Mouse (Mus musculus): ENCODE data around the gene Naa16. TPM values are rescaled to one million over a fixed set of nuclear protein-coding genes. Genes with fewer than 3 reads are reported as not detected.

Gene Naa16
- polyA plus RNA-seq, 1 experiment from 2014 or later, result 30.2 TPM

DNA sequence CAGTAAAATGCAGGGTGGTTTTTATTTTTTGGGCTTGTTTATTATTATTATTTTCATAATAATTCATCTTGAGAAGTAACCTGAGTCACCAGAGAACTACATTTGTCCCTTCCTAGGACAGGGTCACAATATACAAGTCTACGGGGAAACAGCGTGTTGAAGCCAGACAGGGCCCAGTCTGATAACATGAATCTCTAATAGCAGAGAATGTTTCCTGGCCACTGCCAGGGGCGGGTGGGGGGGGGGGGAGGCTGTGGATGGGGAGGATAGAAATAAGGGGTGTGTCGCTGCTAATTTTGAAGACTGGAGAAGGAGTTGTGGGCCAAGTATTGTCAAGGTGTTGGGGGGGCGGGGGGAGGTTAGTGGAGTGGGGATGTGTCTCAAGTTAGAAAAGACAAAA lies 82.7 kb downstream of the Naa16 start:
- H3K27ac ChIP-seq (replicated peaks; ENCODE audit: low read depth, low read length), result no peak overlapping the region
- WGBS, result 58% methylated on average over 5 of the region's 5 CpGs
- H3K4me3 ChIP-seq (ENCODE audit: low read depth, low read length), result no peak overlapping the region
- no peak overlapping the region for H3K4me2 ChIP-seq (ENCODE audit: low read depth, low read length)
- H3K36me3 ChIP-seq (ENCODE audit: control insufficient read depth, insufficient read depth, low read length), result no peaks in the 10 kb centered on the region
- ATAC-seq (ENCODE audit: low read depth) (no peak), DNase-seq (ENCODE audit: low spot score) (no peak)
- H3K27me3 ChIP-seq (replicated peaks; ENCODE audit: control insufficient read depth, insufficient read depth, low read length), result no peaks in the 10 kb centered on the region
- H3K4me1 ChIP-seq (ENCODE audit: control insufficient read depth, insufficient read depth, low read length), result peaks cover 5% of the 10 kb centered on the region; the same call in 1 of the 2 replicates
- H3K9ac ChIP-seq (ENCODE audit: low read depth, low read length), result no peak overlapping the region
- no peaks in the 10 kb centered on the region for H3K9me3 ChIP-seq (ENCODE audit: control insufficient read depth, low read length)

- WGBS, result 91% methylated on average over 7 of the region's 7 CpGs
- peaks cover 3% of the 10 kb centered on the region; the same call in 1 of the 2 replicates for H3K27me3 ChIP-seq (replicated peaks; ENCODE audit: control insufficient read depth, insufficient read depth, low read length)
- H3K9ac ChIP-seq (ENCODE audit: low read depth, low read length), result no peak overlapping the region
- no peak overlapping the region for H3K4me3 ChIP-seq (ENCODE audit: low read depth, low read length)
- no peak overlapping the region for H3K27ac ChIP-seq (replicated peaks; ENCODE audit: low read depth, low read length)
- ATAC-seq (ENCODE audit: low read depth) (no peak), DNase-seq (ENCODE audit: low spot score) (no peak)
- H3K4me2 ChIP-seq (ENCODE audit: low read depth, low read length), result no peak overlapping the region
- peaks cover 5% of the 10 kb centered on the region; the same call in 1 of the 2 replicates for H3K4me1 ChIP-seq (ENCODE audit: control insufficient read depth, insufficient read depth, low read length)
- no peaks in the 10 kb centered on the region for H3K36me3 ChIP-seq (ENCODE audit: control insufficient read depth, insufficient read depth, low read length)
- H3K9me3 ChIP-seq (ENCODE audit: control insufficient read depth, low read length), result no peaks in the 10 kb centered on the region
These were observed 83.4 kb downstream of the Naa16 start for GRCm38 (mm10) chr14:79307138-79307537.

GRCm38 (mm10) chr14:79304873-79305464 lies 85.6 kb downstream of the Naa16 start:
- WGBS, result 80% methylated on average over 6 of the region's 6 CpGs
- Histone ChIP-seq H3K4me2 (ENCODE audit: low read depth, low read length) (no peak overlapping the region), H3K4me3 (ENCODE audit: low read depth, low read length) (no peak overlapping the region), H3K27ac (replicated peaks; ENCODE audit: low read depth, low read length) (no peak overlapping the region), H3K4me1 (ENCODE audit: control insufficient read depth, insufficient read depth, low read length) (0 out of 2 replicates have a peak, but pooled peaks cover 6% of the 10 kb centered on the region), H3K27me3 (replicated peaks; ENCODE audit: control insufficient read depth, insufficient read depth, low read length) (peaks cover 5% of the 10 kb centered on the region; the same call in 1 of the 2 replicates), H3K9me3 (ENCODE audit: control insufficient read depth, low read length) (no peaks in the 10 kb centered on the region), H3K36me3 (ENCODE audit: control insufficient read depth, insufficient read depth, low read length) (no peaks in the 10 kb centered on the region), H3K9ac (ENCODE audit: low read depth, low read length) (no peak overlapping the region)
- DNase-seq (ENCODE audit: low spot score) (no peak), ATAC-seq (ENCODE audit: low read depth) (no peak)

DNA sequence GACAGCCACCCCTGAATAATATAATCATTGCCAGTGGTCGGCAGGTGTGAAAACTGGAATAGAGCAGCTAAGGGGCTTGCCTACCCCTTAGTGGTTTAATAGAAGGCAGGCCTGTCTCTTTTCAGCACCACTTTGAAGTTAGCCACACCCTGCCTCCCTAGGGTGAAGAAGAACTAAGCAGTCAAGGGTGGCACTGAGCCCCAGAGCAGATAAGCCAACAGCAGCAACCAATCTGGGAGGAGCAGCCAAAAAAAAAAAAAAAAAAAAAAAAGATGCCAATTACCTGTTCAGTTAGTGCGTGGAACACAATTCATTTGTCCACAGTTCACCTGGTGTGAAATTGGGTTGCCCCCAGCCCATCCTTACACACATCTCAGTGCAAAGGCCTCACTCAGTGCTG lies 87.4 kb downstream of the Naa16 start:
- Histone ChIP-seq H3K4me2 (ENCODE audit: low read depth, low read length) (no peak overlapping the region), H3K9ac (ENCODE audit: low read depth, low read length) (no peak overlapping the region), H3K27me3 (replicated peaks; ENCODE audit: control insufficient read depth, insufficient read depth, low read length) (peaks cover 5% of the 10 kb centered on the region; the same call in 1 of the 2 replicates), H3K9me3 (ENCODE audit: control insufficient read depth, low read length) (no peaks in the 10 kb centered on the region), H3K36me3 (ENCODE audit: control insufficient read depth, insufficient read depth, low read length) (no peaks in the 10 kb centered on the region), H3K27ac (replicated peaks; ENCODE audit: low read depth, low read length) (no peak overlapping the region), H3K4me3 (ENCODE audit: low read depth, low read length) (no peak overlapping the region), H3K4me1 (ENCODE audit: control insufficient read depth, insufficient read depth, low read length) (peaks cover 20% of the 10 kb centered on the region)
- DNase-seq (ENCODE audit: low spot score) (no peak), ATAC-seq (ENCODE audit: low read depth) (no peak)
- 78% methylated on average over 2 of the region's 2 CpGs for WGBS

DNA sequence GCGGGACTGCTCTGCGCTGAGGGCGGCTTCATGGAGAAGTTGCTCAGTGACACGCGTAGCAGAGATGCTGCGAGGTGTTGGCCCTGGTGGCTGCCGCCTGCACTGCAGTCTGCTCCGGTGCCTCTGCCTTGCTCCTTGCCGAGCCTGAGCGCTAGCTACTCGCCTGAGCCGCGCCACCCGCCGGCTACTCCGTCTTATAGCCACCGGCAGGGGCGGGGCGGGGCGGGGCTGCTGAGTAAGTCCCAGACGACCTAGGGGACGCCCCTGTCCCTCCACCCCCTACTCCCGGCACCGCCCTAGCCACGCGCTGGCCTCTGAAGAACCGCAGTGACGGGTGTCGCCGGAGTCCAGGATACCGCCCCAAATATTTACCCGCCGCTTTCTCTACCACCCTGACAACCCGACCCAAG lies 89.1 kb downstream of the Naa16 start, which contains the start of gene Rgcc:
Rgcc (minus strand) TSS at position 180 of the 410 bp plus-strand sequence.
- Histone ChIP-seq H3K4me1 (ENCODE audit: control insufficient read depth, insufficient read depth, low read length) (peaks cover 33% of the 10 kb centered on the region), H3K4me3 (ENCODE audit: low read depth, low read length) (peak within 1 kb of the TSS; percentile 61), H3K9ac (ENCODE audit: low read depth, low read length) (peak within 1 kb of the TSS; percentile 72), H3K36me3 (ENCODE audit: control insufficient read depth, insufficient read depth, low read length) (no peaks in the 10 kb centered on the region), H3K9me3 (ENCODE audit: control insufficient read depth, low read length) (no peaks in the 10 kb centered on the region), H3K27ac (replicated peaks; ENCODE audit: low read depth, low read length) (peak within 1 kb of the TSS; percentile 2; the same call in 1 of the 2 replicates), H3K4me2 (ENCODE audit: low read depth, low read length) (peak within 1 kb of the TSS; percentile 97), H3K27me3 (replicated peaks; ENCODE audit: control insufficient read depth, insufficient read depth, low read length) (peaks cover 5% of the 10 kb centered on the region; the same call in 1 of the 2 replicates)
- DNase-seq (ENCODE audit: low spot score) (peak; percentile 96), ATAC-seq (ENCODE audit: low read depth) (peak; percentile 99)
- WGBS, result 0% methylated on average over 14 of the region's 34 CpGs

GRCm38 (mm10) chr14:79300641-79301350 lies 89.8 kb downstream of the Naa16 start:
- H3K27ac ChIP-seq (replicated peaks; ENCODE audit: low read depth, low read length), result peak overlapping the region; percentile 2; the same call in 1 of the 2 replicates
- ATAC-seq (ENCODE audit: low read depth) (0 out of 2 replicates have a peak, but pooled peaks have one; percentile 3), DNase-seq (ENCODE audit: low spot score) (no peak)
- peak overlapping the region; percentile 61 for H3K4me3 ChIP-seq (ENCODE audit: low read depth, low read length)
- H3K4me2 ChIP-seq (ENCODE audit: low read depth, low read length), result peak overlapping the region; percentile 97
- peaks cover 33% of the 10 kb centered on the region for H3K4me1 ChIP-seq (ENCODE audit: control insufficient read depth, insufficient read depth, low read length)
- WGBS, result 2% methylated on average over 51 of the region's 52 CpGs
- peaks cover 5% of the 10 kb centered on the region; the same call in 1 of the 2 replicates for H3K27me3 ChIP-seq (replicated peaks; ENCODE audit: control insufficient read depth, insufficient read depth, low read length)
- no peaks in the 10 kb centered on the region for H3K36me3 ChIP-seq (ENCODE audit: control insufficient read depth, insufficient read depth, low read length)
- peak overlapping the region; percentile 72 for H3K9ac ChIP-seq (ENCODE audit: low read depth, low read length)
- H3K9me3 ChIP-seq (ENCODE audit: control insufficient read depth, low read length), result no peaks in the 10 kb centered on the region

DNA sequence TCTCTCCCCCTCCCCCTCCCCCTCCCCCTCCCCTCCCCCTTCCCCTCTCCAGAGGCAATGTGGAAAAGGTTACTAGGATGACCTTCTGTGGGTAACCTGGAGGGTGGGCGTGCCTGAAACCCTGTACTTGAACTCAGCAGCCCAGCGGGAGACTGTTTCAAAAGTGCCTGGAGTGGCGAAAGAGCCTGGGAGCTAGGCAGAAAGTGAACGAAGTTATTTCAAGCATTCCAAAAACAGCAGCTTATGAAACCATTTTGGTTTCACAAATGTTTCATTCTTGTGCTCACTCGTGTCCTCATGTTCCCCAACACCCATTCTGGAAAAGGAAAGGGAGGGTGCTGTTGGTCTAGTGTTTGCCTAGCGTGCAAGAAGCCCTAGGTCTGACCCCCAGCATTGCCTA lies 90.8 kb downstream of the Naa16 start:
- Histone ChIP-seq H3K4me2 (ENCODE audit: low read depth, low read length) (peak overlapping the region; percentile 97), H3K27ac (replicated peaks; ENCODE audit: low read depth, low read length) (0 out of 2 replicates have a peak overlapping the region, but pooled peaks have one; percentile 10), H3K4me3 (ENCODE audit: low read depth, low read length) (peak overlapping the region; percentile 61), H3K9ac (ENCODE audit: low read depth, low read length) (peak overlapping the region; percentile 72), H3K4me1 (ENCODE audit: control insufficient read depth, insufficient read depth, low read length) (peaks cover 33% of the 10 kb centered on the region), H3K36me3 (ENCODE audit: control insufficient read depth, insufficient read depth, low read length) (no peaks in the 10 kb centered on the region), H3K9me3 (ENCODE audit: control insufficient read depth, low read length) (no peaks in the 10 kb centered on the region), H3K27me3 (replicated peaks; ENCODE audit: control insufficient read depth, insufficient read depth, low read length) (peaks cover 5% of the 10 kb centered on the region; the same call in 1 of the 2 replicates)
- ATAC-seq (ENCODE audit: low read depth) (no peak), DNase-seq (ENCODE audit: low spot score) (no peak)
- 13% methylated on average over 6 of the region's 6 CpGs for WGBS

DNA sequence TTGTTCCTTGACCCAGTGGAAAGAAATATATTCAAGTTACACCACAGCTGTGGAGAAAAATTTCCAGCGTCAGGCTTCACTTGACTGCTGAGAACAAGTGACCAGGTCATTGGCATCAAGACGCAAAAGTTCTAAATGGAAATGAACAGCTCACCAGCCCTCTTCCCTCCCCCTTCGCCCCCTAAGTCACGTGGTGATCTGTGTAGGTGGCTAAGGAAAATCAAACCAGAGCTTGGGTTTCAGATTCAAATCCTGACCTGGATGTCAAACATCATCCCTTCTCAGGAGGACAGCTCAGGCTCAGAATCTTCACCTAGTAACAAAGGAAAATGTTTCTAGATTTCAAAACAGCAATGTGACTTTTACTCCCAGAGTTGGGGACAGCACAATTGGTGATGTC lies 91.3 kb downstream of the Naa16 start:
- Histone ChIP-seq H3K9ac (ENCODE audit: low read depth, low read length) (peak overlapping the region; percentile 37; the same call in 1 of the 2 replicates), H3K4me3 (ENCODE audit: low read depth, low read length) (peak overlapping the region; percentile 18), H3K4me1 (ENCODE audit: control insufficient read depth, insufficient read depth, low read length) (peaks cover 33% of the 10 kb centered on the region), H3K36me3 (ENCODE audit: control insufficient read depth, insufficient read depth, low read length) (no peaks in the 10 kb centered on the region), H3K27me3 (replicated peaks; ENCODE audit: control insufficient read depth, insufficient read depth, low read length) (peaks cover 5% of the 10 kb centered on the region; the same call in 1 of the 2 replicates), H3K4me2 (ENCODE audit: low read depth, low read length) (peak overlapping the region; percentile 45), H3K9me3 (ENCODE audit: control insufficient read depth, low read length) (no peaks in the 10 kb centered on the region), H3K27ac (replicated peaks; ENCODE audit: low read depth, low read length) (no peak overlapping the region)
- DNase-seq (ENCODE audit: low spot score) (no peak), ATAC-seq (ENCODE audit: low read depth) (no peak)
- 25% methylated on average over 4 of the region's 4 CpGs for WGBS

All from embryonic facial prominence, embryonic 14.5 days (tissue).